Mouse (Mus musculus) heart, adult 2 months (tissue): ENCODE measurements around the gene Wars. TPM values are rescaled to one million over a fixed set of nuclear protein-coding genes. Genes with fewer than 3 reads are reported as not detected.

ENCODE experiments used
- DNase-seq, 2 experiments: peaks; one replicate each; pipeline ENCODE4 v3.0.0; 2021
- H3K27ac ChIP-seq: fragments of 200-600 bp; 2 replicates; pipeline ENCODE4 v1.8.1; 2022
- H3K27me3 ChIP-seq: fragments of 200-500 bp; 2 replicates; pipeline ENCODE4 v1.6.1; 2012; ENCODE audit warnings: mild to moderate bottlenecking, low read length, inconsistent platforms, mixed read lengths; ENCODE audit not compliant: control insufficient read depth, insufficient read depth
- H3K36me3 ChIP-seq: fragments of 200-500 bp; 2 replicates; pipeline ENCODE4 v1.6.1; 2012; ENCODE audit warnings: low read length, inconsistent platforms; ENCODE audit not compliant: control insufficient read depth, insufficient read depth
- H3K4me1 ChIP-seq: fragments of 200-500 bp; 2 replicates; pipeline ENCODE4 v1.6.1; 2011; ENCODE audit warnings: low read length; ENCODE audit not compliant: control insufficient read depth, insufficient read depth
- H3K4me3 ChIP-seq: fragments of 200-600 bp; 2 replicates; pipeline ENCODE4 v1.8.1; 2022
- H3K79me2 ChIP-seq: fragments of 200-500 bp; replicated peaks from 2 replicates; pipeline ENCODE4 v1.6.1; 2012; ENCODE audit warnings: mild to moderate bottlenecking, inconsistent platforms, low read length, moderate library complexity, mixed read lengths; ENCODE audit not compliant: control insufficient read depth, insufficient read depth
- H3K9ac ChIP-seq: fragments of 200-500 bp; 2 replicates; pipeline ENCODE4 v1.6.1; 2012; ENCODE audit warnings: low read depth, mild to moderate bottlenecking, control low read depth, inconsistent platforms, low read length, mixed read lengths
- CTCF ChIP-seq: fragments of 200-600 bp; IDR thresholded peaks from 2 replicates; pipeline ENCODE4 v1.8.1; 2022; ENCODE audit warnings: antibody characterized with exemption, mild to moderate bottlenecking, moderate library complexity
- EP300 ChIP-seq: fragments of 200-500 bp; IDR thresholded peaks from 2 replicates; pipeline ENCODE4 v1.6.1; 2011; ENCODE audit warnings: low read depth, low read length, control low read depth; ENCODE audit not compliant: insufficient read depth
- POLR2A ChIP-seq: fragments of 200-500 bp; IDR thresholded peaks from 2 replicates; pipeline ENCODE4 v1.6.1; 2011; ENCODE audit warnings: mild to moderate bottlenecking, low read depth, low read length, control low read depth; ENCODE audit not compliant: insufficient read depth
- WGBS: fragments of 180-500 bp; shearing (Covaris S2); methylation state at CpG from one replicate; pipeline ENCODE4 v1.1.7; 2018; 5-methylcytosine and 5-hydroxymethylcytosine counted together
- intact Hi-C: fragments of 180-260 bp; cut with DNase I; formaldehyde crosslinking; loops from one replicate; pipeline ENCODE4 v1.15.1; 2025
- polyA plus RNA-seq: library from polyadenylated mRNA; depleted of rRNA; stranded (reverse); fragments of >200 nt; gene quantifications from 2 replicates; pipeline ENCODE4 v1.2.3, GENCODE M21; 2012
- total RNA-seq, 2 experiments: library from RNA; stranded (reverse); gene quantifications; 2 replicates each; pipeline ENCODE4 v1.2.3; 2021

The Wars gene
- total and polyA plus RNA-seq, 3 experiments: 29.8 to 43.6 (median 42.4) TPM

DNA sequence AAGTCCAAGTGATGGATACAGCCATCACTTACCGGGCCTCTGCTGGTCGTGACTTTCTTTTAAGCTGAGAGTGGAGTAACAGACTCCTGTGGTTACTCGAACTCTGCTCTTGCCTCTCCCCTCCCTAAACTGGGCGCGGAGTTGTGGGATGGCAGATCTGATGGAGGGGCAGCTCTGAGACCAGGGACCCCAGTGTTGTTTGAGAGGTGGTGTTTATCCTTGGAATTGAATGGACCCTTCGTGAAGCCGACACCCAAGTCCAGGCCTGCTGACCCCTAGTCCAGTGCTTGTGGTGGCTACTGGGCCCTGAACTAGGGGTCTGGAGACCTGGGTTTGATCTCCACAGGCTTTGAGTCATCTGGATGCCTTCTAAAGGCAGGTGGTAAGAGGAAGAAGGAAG, 57.3 kb downstream of the Wars start:
- TF ChIP-seq EP300: no peak
- TF ChIP-seq POLR2A: no peak
- TF ChIP-seq CTCF: no peak
- WGBS: 35% methylated on average over 7 of the region's 7 CpGs
- peak overlapping the region; percentile 95 for H3K27ac ChIP-seq

DNA sequence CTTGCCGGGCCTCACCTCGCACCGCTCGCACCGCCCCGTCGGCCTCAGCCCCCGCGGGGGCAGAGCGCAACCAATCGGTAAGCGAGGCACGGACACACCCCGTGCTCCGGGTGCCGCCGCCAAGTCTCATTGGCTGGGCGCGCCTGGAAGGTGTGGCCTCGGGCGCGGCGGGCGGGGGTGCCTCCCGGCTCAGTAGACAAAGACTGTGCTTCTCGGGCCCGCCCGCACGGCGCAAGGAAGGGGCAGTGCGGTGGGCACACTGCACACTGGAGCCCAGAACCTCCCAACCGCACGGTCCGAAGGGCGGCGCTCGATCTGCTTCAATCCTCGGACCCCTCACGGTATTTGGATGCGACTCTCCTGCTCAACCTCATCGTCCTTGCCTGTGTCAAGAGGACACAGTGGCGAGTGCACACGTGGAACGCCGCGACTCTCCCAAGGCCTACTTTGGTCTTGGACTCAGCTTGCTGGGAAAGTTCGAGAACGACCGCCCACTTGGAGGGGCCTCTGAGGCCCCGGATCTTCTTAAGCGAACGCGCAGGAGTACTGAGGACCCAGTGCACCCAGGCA, 58.0 kb downstream of the Wars start, which contains the start of the genes Slc25a29 and Slc25a47:
Gene Slc25a29, minus strand, starts transcription at position 44 of the 570 bp plus-strand sequence.
Gene Slc25a47, plus strand, starts transcription at position 207 of the 570 bp plus-strand sequence.
- no peaks in the 10 kb centered on the region for H3K27me3 ChIP-seq
- H3K9ac ChIP-seq: peak within 1 kb of the TSS; percentile 82
- H3K36me3 ChIP-seq: no peaks in the 10 kb centered on the region
- WGBS: under 1% methylated on average over 53 of the region's 53 CpGs
- H3K4me1 ChIP-seq: peaks cover 11% of the 10 kb centered on the region
- H3K4me3 ChIP-seq: peak within 1 kb of the TSS; percentile 72
- H3K27ac ChIP-seq: peak within 1 kb of the TSS; percentile 95
- intact Hi-C loops: loop anchor here (2.0 kb wide), 2 partner anchors 25 to 41 kb away; no protein-coding TSS in a partner anchor
- TF ChIP-seq EP300 (peak; percentile 59; the same call in 1 of the 2 replicates), POLR2A (no peak), CTCF (peak; percentile 48)
- DNase-seq: peak; percentile 97 to 99
- no peaks in the 10 kb centered on the region; the same call in 1 of the 2 replicates for H3K79me2 ChIP-seq

More for the DNA sequence above, 57.3 kb downstream of the Wars start:
- intact Hi-C loops: no loop called here
- no peaks in the 10 kb centered on the region; the same call in 1 of the 2 replicates for H3K79me2 ChIP-seq
- no peak for DNase-seq
- H3K27me3 ChIP-seq: no peaks in the 10 kb centered on the region
- peak overlapping the region; percentile 72 for H3K4me3 ChIP-seq
- H3K4me1 ChIP-seq: peaks cover 13% of the 10 kb centered on the region
- H3K36me3 ChIP-seq: no peaks in the 10 kb centered on the region
- peak overlapping the region; percentile 60 for H3K9ac ChIP-seq

DNA sequence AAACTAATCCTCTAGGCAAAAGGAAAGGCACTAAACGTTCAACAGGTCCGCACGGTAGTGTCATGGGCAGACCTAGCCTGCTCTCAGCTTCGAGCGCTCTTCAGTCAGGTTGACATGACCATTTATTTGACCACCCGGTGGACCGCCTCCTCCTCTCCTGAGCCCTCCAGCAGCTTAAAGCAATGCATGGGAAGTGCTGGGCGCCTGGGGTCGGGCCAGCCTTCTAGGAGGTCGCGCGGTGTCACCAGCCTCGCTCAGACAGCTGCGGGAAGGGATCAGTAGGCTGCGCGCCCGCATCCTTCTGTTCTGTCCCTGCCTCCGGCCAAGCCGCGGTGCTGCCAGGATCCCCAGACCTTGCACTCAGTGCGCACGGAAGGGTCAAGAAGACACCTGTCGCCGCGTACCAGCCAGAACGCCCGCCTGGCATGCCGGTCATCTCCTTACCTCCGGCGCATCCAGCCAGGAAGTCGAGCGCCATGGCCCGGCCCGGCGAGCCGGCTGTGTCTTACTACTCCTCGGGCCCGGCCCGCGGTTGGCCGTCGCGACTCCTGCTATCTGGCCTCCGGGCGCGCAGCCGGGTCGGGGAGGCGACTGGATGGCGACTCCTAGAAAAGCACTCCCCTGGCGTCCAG, 58.6 kb downstream of the Wars start:
- intact Hi-C loops: loop anchor here (2.0 kb wide), 2 partner anchors 25 to 41 kb away; no protein-coding TSS in a partner anchor
- no peaks in the 10 kb centered on the region for H3K27me3 ChIP-seq
- H3K4me3 ChIP-seq: peak overlapping the region; percentile 72
- no peaks in the 10 kb centered on the region; the same call in 1 of the 2 replicates for H3K79me2 ChIP-seq
- peaks cover 11% of the 10 kb centered on the region for H3K4me1 ChIP-seq
- peak overlapping the region; percentile 82 for H3K9ac ChIP-seq
- no peak for DNase-seq
- 3% methylated on average over 51 of the region's 51 CpGs for whole genome bisulfite sequencing
- H3K27ac ChIP-seq: peak overlapping the region; percentile 66
- no peaks in the 10 kb centered on the region for H3K36me3 ChIP-seq
- TF ChIP-seq CTCF (no peak), POLR2A (no peak; the same call in 1 of the 2 replicates), EP300 (no peak)

DNA sequence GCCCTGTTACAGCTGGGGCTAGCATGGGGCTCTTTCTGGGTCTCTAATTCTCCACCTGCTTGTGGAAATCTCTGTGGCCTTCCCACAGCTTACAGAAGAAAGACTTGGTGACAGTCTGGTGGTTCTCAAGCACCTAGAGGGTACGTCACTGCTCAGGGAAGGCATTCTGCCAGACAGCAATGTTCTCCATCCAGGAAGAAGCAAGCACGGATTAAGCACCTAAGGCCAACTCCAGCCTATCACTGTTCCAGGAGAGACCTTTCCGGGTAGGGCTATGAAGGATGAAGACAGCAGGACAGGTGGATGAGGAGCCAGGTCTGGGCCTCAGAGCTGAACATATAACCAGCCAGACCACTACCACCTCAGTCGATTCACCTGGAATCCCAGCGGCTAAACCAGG, 59.2 kb downstream of the Wars start:
- no peak for DNase-seq
- peak overlapping the region; percentile 82 for H3K9ac ChIP-seq
- WGBS: 40% methylated on average over 5 of the region's 5 CpGs

DNA sequence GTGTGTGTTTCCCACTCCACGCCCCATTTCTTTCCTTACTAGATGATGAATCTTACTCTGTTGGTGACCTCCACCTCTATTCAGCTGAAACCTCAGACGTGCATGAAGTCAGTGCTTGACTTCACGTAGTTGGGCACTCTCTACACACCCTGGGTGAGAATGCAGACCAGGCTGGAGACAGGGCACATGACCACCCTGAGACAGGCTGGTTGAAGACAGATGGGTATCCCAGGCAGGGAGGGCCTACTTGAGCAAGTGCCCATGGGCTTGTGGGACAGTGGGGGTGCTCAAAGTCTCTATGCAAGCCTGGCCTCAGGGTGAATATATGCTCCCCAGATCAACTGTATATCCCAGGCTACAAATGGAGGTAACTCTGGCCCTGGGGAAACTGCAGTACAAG, 59.6 kb downstream of the Wars start:
- no peak for DNase-seq
- no peak overlapping the region for H3K27ac ChIP-seq
- TF ChIP-seq EP300: no peak
- no peak for TF ChIP-seq CTCF
- no peak for TF ChIP-seq POLR2A
- H3K9ac ChIP-seq: no peak overlapping the region
- no peaks in the 10 kb centered on the region for H3K27me3 ChIP-seq
- intact Hi-C loops: loop anchor here (2.0 to 5.0 kb wide), 3 partner anchors 24 to 58 kb away; partner anchors contain the start of genes Wars and Wdr25
- peaks cover 11% of the 10 kb centered on the region for H3K4me1 ChIP-seq
- no peaks in the 10 kb centered on the region; the same call in 1 of the 2 replicates for H3K79me2 ChIP-seq
- no peak overlapping the region for H3K4me3 ChIP-seq
- 93% methylated on average over 3 of the region's 3 CpGs for WGBS
- H3K36me3 ChIP-seq: no peaks in the 10 kb centered on the region

More for the DNA sequence above, 59.2 kb downstream of the Wars start:
- H3K4me3 ChIP-seq: peak overlapping the region; percentile 72
- H3K79me2 ChIP-seq: no peaks in the 10 kb centered on the region; the same call in 1 of the 2 replicates
- intact Hi-C loops: loop anchor here (2.0 to 5.0 kb wide), 3 partner anchors 24 to 58 kb away; partner anchors contain the start of genes Wars and Wdr25
- H3K36me3 ChIP-seq: no peaks in the 10 kb centered on the region
- H3K4me1 ChIP-seq: peaks cover 11% of the 10 kb centered on the region
- peak overlapping the region; percentile 66; the same call in 1 of the 2 replicates for H3K27ac ChIP-seq
- TF ChIP-seq EP300 (no peak), POLR2A (no peak), CTCF (no peak)
- H3K27me3 ChIP-seq: no peaks in the 10 kb centered on the region
